Comparison of ENCODE assay signal across 8 mouse cellular contexts in genomic region chr17:85091762-85092161, GRCm38 (mm10). TPM values are rescaled to one million over a fixed set of nuclear protein-coding genes. Genes with fewer than 3 reads are reported as not detected.
DNase-seq lines count a peak whose midpoint lies in the region; ATAC-seq lines count a peak whose summit lies in the region.
"Had no signal": no experiment of that assay in that cellular context is flagged by ENCODE, and none has a peak within 500 bp of the region (broad histone marks: within the 10 kb centered on the region; RNA-seq: fewer than 3 reads in every experiment).

No protein-coding gene starts in this region.

- H3K4me1 ChIP-seq in liver, embryonic 12.5 days: peaks cover 24% of the 10 kb centered on the region
- peaks cover 24% of the 10 kb centered on the region for H3K4me1 ChIP-seq in forebrain, embryonic 13.5 days
- peaks cover 13% of the 10 kb centered on the region; the same call in 1 of the 2 replicates for H3K4me1 ChIP-seq in intestine, embryonic 14.5 days (replicated peaks; ENCODE audit: control insufficient read depth, insufficient read depth, low read length)
- peaks cover 21% of the 10 kb centered on the region for H3K4me1 ChIP-seq in neural tube, embryonic 13.5 days (replicated peaks)

- H3K27me3 ChIP-seq in liver, embryonic 12.5 days (replicated peaks): no peaks in the 10 kb centered on the region
- no peaks in the 10 kb centered on the region for H3K27me3 ChIP-seq in forebrain, embryonic 13.5 days
- H3K27me3 ChIP-seq in intestine, embryonic 14.5 days (replicated peaks; ENCODE audit: control insufficient read depth, insufficient read depth, low read length): no peaks in the 10 kb centered on the region
- H3K27me3 ChIP-seq in neural tube, embryonic 13.5 days: no peaks in the 10 kb centered on the region
- H3K27me3 ChIP-seq: Patski had no signal

- H3K4me2 ChIP-seq in liver, embryonic 12.5 days: peak overlapping the region; percentile 94
- peak overlapping the region; percentile 84; the same call in 1 of the 2 replicates for H3K4me2 ChIP-seq in forebrain, embryonic 13.5 days
- H3K4me2 ChIP-seq in intestine, embryonic 14.5 days (ENCODE audit: low read length): peak overlapping the region; percentile 88
- H3K4me2 ChIP-seq in neural tube, embryonic 13.5 days: peak overlapping the region; percentile 67; the same call in 1 of the 2 replicates

- no peak for DNase-seq in liver
- no peak for DNase-seq in intestine, embryonic 14.5 days (ENCODE audit: low spot score)
- no peak for DNase-seq in embryo, embryonic 10 days (ENCODE audit: low spot score)
- DNase-seq in adrenal gland, postnatal 25 days: no peak

- 81% methylated on average over 6 of the region's 6 CpGs for WGBS in liver, embryonic 12.5 days (ENCODE audit: insufficient replicate concordance)
- 92% methylated on average over 6 of the region's 6 CpGs for WGBS in forebrain, embryonic 13.5 days
- 92% methylated on average over 6 of the region's 6 CpGs for WGBS in intestine, embryonic 14.5 days
- WGBS in neural tube, embryonic 13.5 days: 95% methylated on average over 6 of the region's 6 CpGs

- ATAC-seq in liver, embryonic 12.5 days: no peak
- ATAC-seq in forebrain, embryonic 13.5 days: no peak
- ATAC-seq in intestine, embryonic 14.5 days (replicated peaks; ENCODE audit: low FRiP score, low TSS enrichment, low read depth): no peak
- no peak for ATAC-seq in neural tube, embryonic 13.5 days (ENCODE audit: low read depth)

- H3K36me3 ChIP-seq in liver, embryonic 12.5 days: peaks cover 3% of the 10 kb centered on the region; the same call in 1 of the 2 replicates
- H3K36me3 ChIP-seq in forebrain, embryonic 13.5 days (ENCODE audit: poor library complexity, severe bottlenecking): no peaks in the 10 kb centered on the region
- H3K36me3 ChIP-seq in intestine, embryonic 14.5 days (ENCODE audit: control insufficient read depth, insufficient read depth, low read length): no peaks in the 10 kb centered on the region
- H3K36me3 ChIP-seq in neural tube, embryonic 13.5 days: no peaks in the 10 kb centered on the region; the same call in 1 of the 2 replicates

- peak overlapping the region; percentile 88; the same call in 1 of the 2 replicates for H3K4me3 ChIP-seq in liver, embryonic 12.5 days
- H3K4me3 ChIP-seq in forebrain, embryonic 13.5 days: peak overlapping the region; percentile 92; the same call in 1 of the 2 replicates
- H3K4me3 ChIP-seq in intestine, embryonic 14.5 days (ENCODE audit: low read depth, low read length): 0 out of 2 replicates have a peak overlapping the region, but pooled peaks have one; percentile 92
- H3K4me3 ChIP-seq in neural tube, embryonic 13.5 days: no peak overlapping the region

- H3K9ac ChIP-seq in liver, embryonic 12.5 days: no peak overlapping the region
- no peak overlapping the region for H3K9ac ChIP-seq in forebrain, embryonic 13.5 days
- H3K9ac ChIP-seq in intestine, embryonic 14.5 days (ENCODE audit: low read length): no peak overlapping the region
- H3K9ac ChIP-seq in neural tube, embryonic 13.5 days: no peak overlapping the region

- H3K9me3 ChIP-seq in liver, embryonic 12.5 days (replicated peaks): no peaks in the 10 kb centered on the region
- no peaks in the 10 kb centered on the region for H3K9me3 ChIP-seq in forebrain, embryonic 13.5 days (replicated peaks)
- H3K9me3 ChIP-seq in intestine, embryonic 14.5 days (ENCODE audit: control insufficient read depth, low read length): no peaks in the 10 kb centered on the region
- H3K9me3 ChIP-seq in neural tube, embryonic 13.5 days: no peaks in the 10 kb centered on the region

- H3K27ac ChIP-seq in liver, embryonic 12.5 days: no peak overlapping the region
- H3K27ac ChIP-seq in forebrain, embryonic 13.5 days: no peak overlapping the region
- H3K27ac ChIP-seq in intestine, embryonic 14.5 days (ENCODE audit: low read depth): no peak overlapping the region
- no peak overlapping the region for H3K27ac ChIP-seq in neural tube, embryonic 13.5 days (replicated peaks)

RNA-seq across cellular contexts. Expression of gene Camkmt, which starts 1.4 kb away (rescaled TPM):
- 4.4 and 5.2 TPM in 2 replicates for polyA plus RNA-seq in liver, embryonic 12.5 days (2016; fragmentation: Nextera tagmentation; extraction: Ambion mirVana)
- polyA plus RNA-seq in forebrain, embryonic 13.5 days (2015; fragmentation: Nextera tagmentation; extraction: Ambion mirVana): 15.3 and 17.0 TPM in 2 replicates
- 14.3 and 14.6 TPM in 2 replicates for polyA plus RNA-seq in intestine, embryonic 14.5 days (2014; fragmentation: Nextera tagmentation; extraction: Ambion mirVana)
- 17.5 and 18.7 TPM in 2 replicates for polyA plus RNA-seq in neural tube, embryonic 13.5 days (2015; fragmentation: Nextera tagmentation; extraction: Ambion mirVana)
- 6.9 and 8.0 TPM in 2 replicates for total RNA-seq in adrenal gland, postnatal 25 days (2021)

RNA-seq across cellular contexts. Expression of gene Prepl, which starts 1.7 kb away (rescaled TPM):
- 11.2 and 12.8 TPM in 2 replicates for polyA plus RNA-seq in liver, embryonic 12.5 days (2016; fragmentation: Nextera tagmentation; extraction: Ambion mirVana)
- 44.0 and 46.0 TPM in 2 replicates for polyA plus RNA-seq in forebrain, embryonic 13.5 days (2015; fragmentation: Nextera tagmentation; extraction: Ambion mirVana)
- 30.2 and 31.0 TPM in 2 replicates for polyA plus RNA-seq in intestine, embryonic 14.5 days (2014; fragmentation: Nextera tagmentation; extraction: Ambion mirVana)
- 93.5 and 111 TPM in 2 replicates for polyA plus RNA-seq in neural tube, embryonic 13.5 days (2015; fragmentation: Nextera tagmentation; extraction: Ambion mirVana)
- total RNA-seq in adrenal gland, postnatal 25 days (2021): 38.4 and 41.4 TPM in 2 replicates
